Mouse (Mus musculus) heart, adult 18-20 months (tissue): Measurements from ENCODE around the gene Krtap3-3. TPM values are rescaled to one million over a fixed set of nuclear protein-coding genes. Genes with fewer than 3 reads are reported as not detected.
A peak's percentile ranks its signal among the peaks of the same experiment; 100 is the strongest.
"Not testable (repeated sequence)": the region's sequence is repeated elsewhere in the genome, so short reads cannot be mapped to it uniquely, and the experiment has no call there.

Source experiments
- DNase-seq, 2 experiments: peaks; one replicate each; pipeline ENCODE4 v3.0.0; 2021 to 2022; ENCODE audit warnings: mixed read lengths in 1 of 2
- long read RNA-seq, 2 experiments: library from polyadenylated mRNA; stranded (forward); transcript quantifications; one replicate each; pipeline ENCODE4 v2.0.0; 2021
- total RNA-seq, 2 experiments: library from RNA; stranded (reverse); gene quantifications; 2 replicates each; pipeline ENCODE4 v1.2.3; 2021

The Krtap3-3 gene
- not detected for total RNA-seq
- long read RNA-seq, experiment 1, result 0 reads
- long read RNA-seq, experiment 2, result 0 reads

DNA sequence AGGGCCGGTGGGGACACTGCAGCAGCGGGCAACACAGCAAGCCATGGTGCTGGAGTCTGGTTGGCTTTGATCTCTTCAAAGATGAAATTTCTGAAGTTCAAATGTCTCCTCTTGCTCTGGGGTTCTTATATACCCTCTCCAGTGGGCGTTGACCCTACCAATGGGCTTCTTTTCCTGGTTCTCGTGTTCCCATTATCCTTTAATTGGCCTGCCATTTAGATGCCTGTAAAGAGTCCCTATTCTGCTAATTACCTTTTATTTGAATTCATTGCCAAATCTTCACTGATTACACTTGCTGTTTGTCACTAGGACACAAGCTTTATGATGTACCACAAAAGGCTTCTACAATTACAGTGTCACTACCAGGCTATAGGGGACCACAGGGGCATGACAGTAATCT lies at the start of gene Krtap3-3:
Krtap3-3 (minus strand) TSS at position 101 of the 400 bp plus-strand sequence.
- no peak for DNase-seq

- DNase-seq, result not testable (repeated sequence)
Observed at GRCm38 (mm10) chr11:99597742-99598141, 47.1 kb upstream of the Krtap3-3 start, which contains the start of gene Krtap9-3. TSS of gene Krtap9-3 (minus strand) at chr11:99598105.

- DNase-seq, result no peak
Observed at GRCm38 (mm10) chr11:99590981-99591380, 40.3 kb upstream of the Krtap3-3 start, which contains the start of gene Krtap1-3. TSS of gene Krtap1-3 (minus strand) at chr11:99591339.

GRCm38 (mm10) chr11:99585096-99585495 lies 34.4 kb upstream of the Krtap3-3 start:
- DNase-seq, result no peak

DNA sequence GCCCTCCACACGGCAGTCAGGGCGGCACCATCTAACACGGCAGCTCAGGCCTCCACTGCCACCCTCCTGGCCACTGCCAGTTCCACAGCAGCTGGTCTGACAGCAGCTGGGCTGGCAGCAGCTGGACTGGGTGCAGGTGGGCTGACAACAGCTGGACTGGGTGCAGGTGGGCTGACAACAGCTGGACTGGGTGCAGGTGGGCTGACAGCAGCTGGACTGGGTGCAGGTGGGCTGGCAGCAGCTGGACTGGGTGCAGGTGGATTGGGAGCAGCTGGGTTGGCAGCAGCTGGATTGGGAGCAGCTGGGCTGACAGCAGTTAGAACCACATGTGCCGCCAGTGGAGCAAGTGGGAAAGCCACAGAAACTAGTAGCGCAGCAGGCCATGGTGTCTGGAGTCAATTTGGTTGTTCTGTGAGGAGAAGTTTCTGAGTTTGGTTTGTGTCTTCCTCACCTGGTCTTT lies 32.6 kb upstream of the Krtap3-3 start, which contains the start of gene Krtap1-4:
Krtap1-4 (minus strand) TSS at position 410 of the 460 bp plus-strand sequence.
- DNase-seq, result no peak

GRCm38 (mm10) chr11:99581564-99581963 lies 30.9 kb upstream of the Krtap3-3 start:
- DNase-seq, result no peak

DNA sequence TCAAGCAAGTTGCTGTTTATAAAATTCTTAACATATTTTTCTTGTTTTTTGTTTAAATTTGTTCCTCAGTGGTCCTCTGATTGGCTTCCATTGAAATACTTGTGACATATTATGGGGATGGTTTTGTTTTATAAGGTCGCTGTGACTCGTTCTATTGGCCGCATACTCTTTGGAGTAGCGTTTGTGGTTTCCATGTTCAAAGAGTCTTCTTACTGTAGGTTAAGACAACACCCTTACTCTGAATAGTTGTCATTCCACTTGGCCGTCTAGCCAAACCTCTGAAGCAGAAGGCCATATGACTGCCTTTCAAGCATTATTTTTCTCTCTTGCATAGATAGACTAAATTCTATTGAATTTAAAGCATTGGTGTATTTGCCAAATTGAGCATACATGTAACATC lies 30.4 kb upstream of the Krtap3-3 start:
- no peak for DNase-seq

DNA sequence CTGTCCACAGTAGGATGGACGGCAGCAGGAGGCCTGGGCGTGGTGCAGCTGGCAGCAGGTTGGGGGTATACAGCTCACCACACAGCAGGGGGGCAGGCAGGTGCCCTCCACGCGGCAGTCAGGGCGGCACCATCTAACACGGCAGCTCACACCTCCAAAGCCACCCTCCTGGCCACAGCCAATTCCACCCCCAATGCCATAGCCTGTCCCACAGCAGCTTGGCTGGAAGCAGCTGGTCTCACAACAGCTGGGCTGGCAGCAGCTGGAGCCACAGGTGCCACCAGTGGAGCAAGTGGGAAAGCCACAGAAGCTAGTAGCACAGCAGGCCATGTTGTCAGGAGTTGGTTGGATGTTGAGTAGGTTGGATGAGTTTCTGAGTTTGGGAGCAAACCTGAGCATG lies 30.0 kb upstream of the Krtap3-3 start, which contains the start of gene Krtap1-5:
Krtap1-5 (minus strand) TSS at position 381 of the 400 bp plus-strand sequence.
- DNase-seq, result no peak

DNA sequence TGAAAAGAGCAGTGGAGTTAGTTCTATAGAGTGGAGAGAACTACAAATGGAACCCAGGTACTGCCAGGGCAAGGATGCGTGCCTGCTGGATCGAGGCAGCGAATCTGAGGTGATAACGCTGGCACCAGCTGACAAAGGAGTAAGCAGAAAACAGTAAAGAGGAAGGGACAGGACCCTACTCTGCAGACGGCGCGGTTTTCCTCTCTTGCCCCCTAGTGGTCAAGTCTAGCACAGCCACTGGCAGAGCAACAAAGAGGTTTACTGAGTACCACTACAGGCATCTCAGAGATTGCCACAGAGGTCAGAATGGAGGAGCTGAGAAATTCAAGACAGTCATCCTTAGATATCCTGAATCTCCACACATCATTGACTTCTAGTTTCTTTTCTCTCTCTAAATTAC lies 23.4 kb upstream of the Krtap3-3 start:
- DNase-seq, result peak; percentile 35 to 73

GRCm38 (mm10) chr11:99573164-99573563 lies 22.5 kb upstream of the Krtap3-3 start:
- DNase-seq, result no peak

GRCm38 (mm10) chr11:99566530-99566929 lies 15.9 kb upstream of the Krtap3-3 start, which contains the start of gene Krtap3-1:
TSS of gene Krtap3-1 (minus strand) at chr11:99566630.
- DNase-seq, result no peak

GRCm38 (mm10) chr11:99562580-99562979 lies 11.9 kb upstream of the Krtap3-3 start:
- DNase-seq, result no peak

DNA sequence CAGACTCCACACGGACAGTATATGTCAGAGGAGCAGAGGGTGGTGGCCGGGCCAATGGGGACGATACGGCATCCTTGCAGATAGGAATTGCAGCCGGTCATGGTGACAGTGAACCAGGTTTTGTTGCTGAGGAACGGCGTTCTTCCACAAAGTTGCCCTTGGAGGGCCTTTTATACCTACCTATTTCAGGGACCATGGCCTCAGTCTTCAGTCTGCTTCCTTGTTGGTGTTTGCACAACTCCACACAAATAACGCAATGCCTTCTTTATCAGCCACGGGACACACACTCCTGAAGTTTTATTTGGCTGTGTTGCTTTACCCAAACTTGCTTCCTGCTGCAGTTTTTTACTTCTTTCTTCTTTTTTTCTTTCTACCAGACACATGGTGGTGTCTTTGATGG lies 8.7 kb upstream of the Krtap3-3 start, which contains the start of gene Gm11939:
Gm11939 (minus strand) TSS at position 101 of the 400 bp plus-strand sequence.
- DNase-seq, result no peak

DNA sequence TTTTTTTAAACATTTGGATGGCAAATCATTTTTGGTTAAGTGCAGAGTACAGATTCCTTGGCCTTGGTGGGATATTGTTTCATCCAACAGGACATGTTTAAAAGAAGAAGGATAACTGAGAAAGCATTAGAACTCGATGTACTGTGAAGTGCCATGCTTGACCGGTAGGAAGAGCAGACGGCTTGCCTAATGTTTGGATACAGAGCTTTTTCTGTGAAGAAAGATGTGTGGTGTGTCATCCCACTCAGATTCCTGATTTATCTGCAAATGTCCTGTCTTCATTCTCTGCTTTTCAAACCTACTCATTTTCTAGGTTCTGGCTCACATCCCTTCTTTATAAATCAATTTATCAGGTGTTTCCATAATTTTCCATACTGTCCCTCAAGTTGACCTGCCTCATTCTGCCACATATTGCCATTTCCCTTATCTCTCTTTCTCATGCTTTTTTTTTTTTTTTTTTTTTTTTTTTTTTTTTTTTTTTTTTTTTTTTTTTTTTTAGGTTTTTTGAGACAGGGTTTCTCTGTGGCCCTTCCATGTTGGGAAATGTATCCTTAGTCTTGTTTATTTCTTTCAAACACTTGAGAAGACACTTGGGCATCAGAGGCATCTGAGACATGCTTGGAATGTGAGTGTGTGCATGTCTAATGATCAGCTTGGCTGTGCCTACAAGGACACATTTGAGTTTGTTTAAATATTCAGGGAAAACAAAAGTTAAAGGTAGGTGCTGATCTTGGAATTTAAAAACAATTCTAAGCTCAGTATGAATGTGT lies 7.5 kb upstream of the Krtap3-3 start:
- no peak for DNase-seq

DNA sequence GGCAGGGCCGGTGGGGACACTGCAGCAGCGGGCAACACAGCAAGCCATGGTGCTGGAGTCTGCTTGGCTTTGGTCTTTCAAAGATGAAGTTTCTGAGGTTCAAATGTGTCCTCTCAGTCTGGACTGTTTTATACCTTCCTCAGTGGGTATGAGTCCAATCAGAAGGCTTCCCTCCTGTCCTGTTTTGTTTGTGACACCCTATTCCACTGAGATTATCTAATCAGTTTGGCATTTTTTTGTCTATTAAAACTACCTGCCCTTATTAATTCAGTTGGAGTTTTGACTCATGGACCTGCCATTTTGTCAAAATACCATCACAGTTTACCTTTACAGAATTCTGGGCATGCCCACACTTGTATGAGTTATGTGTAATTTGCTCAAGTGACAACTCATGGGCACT lies 6.1 kb upstream of the Krtap3-3 start, which contains the start of gene Krtap3-2:
Krtap3-2 (minus strand) TSS at position 101 of the 400 bp plus-strand sequence.
- no peak for DNase-seq

DNA sequence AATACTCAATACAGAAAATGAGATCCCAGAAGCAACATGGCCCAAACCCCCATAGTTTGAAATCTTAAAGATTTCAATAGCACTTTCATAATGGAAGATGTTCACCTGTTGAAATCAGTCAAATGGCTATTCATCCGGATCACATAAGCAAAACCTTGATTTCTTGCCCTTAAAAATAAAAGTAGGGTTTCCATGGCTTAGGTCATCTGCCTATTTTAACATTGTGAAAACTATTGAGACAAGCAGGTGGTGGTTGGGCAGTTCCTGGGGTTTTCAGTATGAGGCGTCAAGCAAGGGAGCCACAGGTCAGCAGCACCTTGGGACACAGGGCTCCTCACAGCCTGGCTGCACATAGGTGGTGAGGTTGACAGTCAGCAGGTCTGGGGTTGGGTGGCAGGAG lies 5.5 kb upstream of the Krtap3-3 start:
- DNase-seq, result no peak

GRCm38 (mm10) chr11:99547892-99548291 lies 2.8 kb downstream of the Krtap3-3 start:
- no peak for DNase-seq

- DNase-seq, result no peak
Observed at GRCm38 (mm10) chr11:99539721-99540120, 10.9 kb downstream of the Krtap3-3 start.

GRCm38 (mm10) chr11:99521288-99521860 lies 29.3 kb downstream of the Krtap3-3 start, which contains the start of gene Krt39:
TSS of gene Krt39 (minus strand) at chr11:99521338.
- DNase-seq, result no peak

GRCm38 (mm10) chr11:99514098-99514497 lies 36.6 kb downstream of the Krtap3-3 start:
- DNase-seq, result no peak
